Mouse (Mus musculus): ENCODE measurements at regions not wholly inside any gene's neighbourhood (a gene's known extent, or its start where the extent isn't known, plus 50 kb on each side); places are given as distances from the start of the nearest gene placed in this dataset.

- no peak for DNase-seq
Measured at GRCm38 (mm10) chr4:9218380-9218779, 979.5 kb upstream of the Car8 start.

GRCm38 (mm10) chr4:9208606-9209005 is 969.8 kb upstream of the Car8 start:
- no peak for DNase-seq

- DNase-seq = no peak
Measured at GRCm38 (mm10) chr4:9200012-9200411, 961.2 kb upstream of the Car8 start.

- no peak for DNase-seq
Measured at GRCm38 (mm10) chr4:9196435-9196834, 957.6 kb upstream of the Car8 start.

GRCm38 (mm10) chr4:9193121-9193520 is 954.3 kb upstream of the Car8 start:
- DNase-seq = no peak

- no peak for DNase-seq
Measured at GRCm38 (mm10) chr4:9185156-9185875, 946.5 kb upstream of the Car8 start.

- no peak for DNase-seq
Measured at GRCm38 (mm10) chr4:9184451-9185121, 945.7 kb upstream of the Car8 start.

DNA sequence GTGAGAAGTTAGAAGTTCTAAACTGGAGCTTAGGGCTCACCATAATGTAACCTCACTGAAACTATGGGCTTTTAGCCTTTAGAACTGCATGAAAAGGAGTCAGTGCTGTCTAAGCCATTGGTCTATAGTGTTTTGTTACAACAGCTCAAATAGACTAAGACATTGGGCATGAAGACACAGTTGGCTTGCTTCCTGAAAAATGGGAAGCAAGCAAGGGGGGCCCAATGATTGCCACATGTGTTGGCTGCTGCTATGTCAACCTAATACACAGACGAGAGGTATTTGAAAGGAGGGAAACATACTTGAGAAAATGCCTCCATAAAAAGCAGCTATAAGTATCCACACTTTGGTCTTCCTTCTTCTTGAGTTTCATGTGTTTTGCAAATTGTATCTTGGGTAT is 935.5 kb upstream of the Car8 start:
- DNase-seq = no peak

GRCm38 (mm10) chr4:9162374-9162773 is 923.5 kb upstream of the Car8 start:
- DNase-seq = no peak

DNA sequence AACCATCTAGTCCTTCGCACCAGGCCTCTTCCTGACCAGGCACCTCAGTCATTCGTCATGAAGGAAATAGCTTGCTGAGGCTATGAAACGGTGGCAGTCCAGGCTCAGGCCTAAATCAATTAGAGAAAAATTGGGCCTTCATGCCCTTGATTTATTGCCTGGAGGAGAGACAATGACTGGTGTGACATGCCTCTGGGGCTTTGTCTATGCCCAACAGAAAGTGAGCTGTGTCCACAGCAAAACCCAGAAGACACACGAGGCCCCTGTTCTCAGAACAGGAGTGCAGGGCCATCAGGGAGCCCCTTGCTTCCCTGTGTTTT is 922.9 kb upstream of the Car8 start:
- DNase-seq = no peak

DNA sequence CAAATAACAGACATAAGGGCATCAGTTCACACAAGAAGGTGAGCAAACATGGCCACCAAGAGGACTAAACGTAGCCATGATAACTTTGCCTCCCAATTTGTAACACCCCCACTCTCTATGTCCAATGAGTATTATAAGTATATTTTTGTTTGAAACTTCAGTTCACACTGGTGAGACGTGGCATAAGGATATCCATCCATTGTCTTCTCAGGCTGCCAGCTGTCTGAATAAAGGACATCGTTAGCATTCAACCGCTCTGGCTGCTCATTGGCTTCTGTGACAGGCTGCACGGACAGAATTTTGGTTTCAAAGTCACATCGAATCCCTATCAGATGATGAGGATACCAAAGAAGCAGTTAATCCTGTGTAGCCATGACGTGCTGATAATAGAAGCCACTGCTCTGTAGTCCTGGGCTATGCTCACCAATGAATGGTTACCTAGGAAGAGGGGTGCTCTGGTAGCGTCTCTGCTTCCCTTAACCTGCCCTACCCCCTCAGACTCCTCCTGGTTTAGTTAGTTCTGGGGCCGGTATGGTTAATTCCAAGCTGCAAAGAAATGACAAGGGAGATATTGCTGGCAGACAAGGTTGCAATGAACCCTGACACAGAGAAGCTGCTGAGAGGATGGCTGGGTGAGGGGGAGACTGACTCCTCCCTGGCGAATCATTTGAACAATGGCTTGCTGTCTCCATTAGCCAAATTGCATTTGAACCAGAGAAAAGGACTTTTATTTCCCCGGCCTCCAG is 922.4 kb upstream of the Car8 start:
- DNase-seq = no peak

DNA sequence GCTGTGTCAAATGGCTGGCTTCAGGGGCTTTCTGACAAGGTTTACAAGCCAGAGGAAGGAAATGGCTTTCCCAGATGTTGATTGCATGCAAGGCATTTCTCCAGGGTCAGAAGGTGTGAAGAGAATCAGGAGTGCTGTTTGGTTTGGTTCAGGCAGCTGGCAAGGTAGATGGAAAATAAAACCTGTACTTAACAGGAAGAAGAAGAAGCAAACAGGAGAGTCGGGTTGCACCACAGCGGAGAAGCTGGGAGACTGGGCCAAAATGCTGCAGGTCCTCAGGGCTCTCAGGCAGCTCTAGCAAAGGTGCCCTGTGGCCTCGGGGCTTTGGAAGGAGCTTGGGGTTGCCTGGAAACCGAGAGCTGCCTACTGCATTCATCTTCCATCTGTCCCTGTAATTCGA is 908.9 kb upstream of the Car8 start:
- DNase-seq = no peak

DNA sequence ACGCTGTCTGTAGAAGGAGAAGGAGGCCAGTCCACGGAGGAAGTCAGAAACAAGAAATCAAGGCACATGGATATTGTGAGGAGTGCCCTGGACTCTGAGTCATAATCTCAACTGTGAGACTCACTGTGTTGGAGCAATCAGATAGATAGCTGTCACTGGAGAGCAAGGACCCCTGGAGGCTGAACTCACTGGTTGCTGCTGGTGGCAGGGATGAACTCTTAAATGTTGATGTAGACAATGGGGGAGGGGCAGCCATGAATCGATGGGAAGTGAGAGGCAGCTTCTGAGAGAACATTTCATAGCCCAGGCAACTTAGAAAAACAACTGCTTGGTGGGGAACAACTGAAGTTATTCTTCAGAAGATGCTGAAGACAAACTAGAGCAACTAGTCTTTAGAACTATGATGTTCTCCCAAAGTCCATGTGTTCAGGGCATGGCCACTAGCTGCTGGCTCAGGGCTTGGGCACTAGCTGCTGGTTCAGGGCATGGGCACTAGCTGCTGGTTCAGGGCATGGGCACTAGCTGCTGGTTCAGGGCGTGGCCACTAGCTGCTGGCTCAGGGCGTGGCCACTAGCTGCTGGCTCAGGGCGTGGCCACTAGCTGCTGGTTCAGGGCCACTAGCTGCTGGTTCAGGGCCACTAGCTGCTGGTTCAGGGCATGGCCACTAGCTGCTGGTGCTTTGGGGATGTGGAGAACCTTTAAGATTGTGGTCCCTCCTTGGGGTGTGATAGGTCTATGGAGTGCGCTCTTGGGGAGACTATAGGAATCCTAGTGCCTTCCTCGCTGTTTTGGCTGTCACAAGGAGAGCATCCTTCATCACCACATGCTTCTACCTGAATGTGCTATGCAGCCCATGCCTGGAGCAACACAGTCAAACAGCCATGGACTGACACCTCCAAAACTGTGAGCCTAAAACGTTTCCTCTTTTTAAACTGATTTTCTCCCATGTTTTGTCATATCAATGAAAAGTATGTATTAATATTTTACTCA is 905.7 kb upstream of the Car8 start:
- DNase-seq = no peak

DNA sequence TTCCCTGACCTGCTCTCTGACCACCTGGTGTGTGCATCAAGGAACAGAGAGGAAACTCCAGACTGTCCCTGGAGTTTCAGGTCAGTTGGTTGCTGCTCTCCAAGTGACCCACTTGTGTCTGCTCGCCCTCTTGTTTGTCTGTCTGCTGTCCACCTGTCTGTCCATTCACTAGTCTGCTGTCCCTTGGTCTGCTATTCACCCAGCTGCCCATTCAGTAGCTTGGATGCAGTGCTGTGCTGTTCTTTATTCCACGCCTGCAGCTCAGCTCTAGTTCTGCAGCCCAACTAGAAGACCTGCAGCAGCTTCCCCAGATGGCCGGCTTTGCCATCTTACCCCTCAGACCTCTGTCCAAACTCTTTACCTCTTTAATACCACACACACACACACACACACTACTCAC is 904.2 kb upstream of the Car8 start:
- no peak for DNase-seq

DNA sequence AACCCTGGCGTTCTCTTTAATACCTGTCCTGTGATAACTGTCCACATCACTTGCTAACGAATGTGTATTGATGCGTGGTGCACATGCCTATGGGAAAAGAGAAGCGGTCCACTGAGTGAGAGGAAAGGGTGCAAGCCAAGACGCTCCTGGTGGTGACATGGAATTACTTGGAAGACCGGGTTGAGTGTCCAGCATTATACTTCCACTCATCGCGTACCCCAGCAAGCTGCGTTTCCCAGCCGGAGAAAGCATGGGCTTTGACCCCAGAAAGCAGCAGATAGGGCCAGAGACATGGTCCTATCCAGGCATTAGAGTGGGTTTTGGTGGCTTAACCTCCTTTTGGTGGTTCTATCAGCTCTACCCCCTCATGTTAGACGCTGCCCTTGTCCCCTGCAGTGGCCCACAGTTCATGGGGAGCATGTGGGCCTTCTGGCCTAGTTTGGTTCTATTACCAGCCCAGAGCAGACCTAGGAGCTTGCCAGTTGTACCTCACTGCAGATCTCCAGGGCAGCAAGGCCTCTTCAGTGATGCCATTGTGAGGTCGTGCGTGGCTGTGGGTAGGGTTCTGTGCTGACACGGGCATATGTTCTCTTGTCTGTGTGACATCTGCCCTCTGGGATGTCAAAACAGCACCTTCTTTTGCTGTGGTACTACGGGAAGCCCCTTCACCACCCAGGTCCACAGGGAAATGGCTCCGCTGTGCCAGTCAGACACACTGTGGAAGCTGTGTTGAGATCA is 903.3 kb upstream of the Car8 start:
- DNase-seq = no peak

- DNase-seq = no peak
Measured at GRCm38 (mm10) chr4:9140691-9141090, 901.9 kb upstream of the Car8 start.

- DNase-seq = no peak
Measured at GRCm38 (mm10) chr4:9136657-9137056, 897.8 kb upstream of the Car8 start.

DNA sequence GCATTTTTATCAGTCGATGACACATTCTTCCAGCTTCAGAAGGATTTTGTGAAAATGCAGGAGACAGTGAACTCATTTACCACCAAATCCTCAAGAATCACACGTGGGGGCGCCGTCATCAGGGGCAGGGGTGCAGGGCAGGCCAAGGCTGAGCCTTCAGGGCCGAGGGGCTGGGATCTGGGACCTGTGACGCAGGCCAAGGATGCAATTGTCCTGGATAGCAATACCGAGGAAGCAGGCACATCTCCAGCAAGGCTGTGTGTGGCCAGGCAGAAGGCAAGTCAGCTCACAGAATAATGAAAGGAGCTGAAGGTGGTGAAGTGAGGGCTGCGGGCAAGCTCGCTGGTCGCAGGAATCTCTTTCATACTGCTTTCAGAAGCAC is 897.3 kb upstream of the Car8 start:
- DNase-seq = peak in 1 of 2 experiments; percentile 3

- peak; percentile 90 for DNase-seq
Measured at GRCm38 (mm10) chr4:9135481-9136187, 896.8 kb upstream of the Car8 start.

- DNase-seq = no peak
Measured at GRCm38 (mm10) chr4:9133695-9134094, 894.9 kb upstream of the Car8 start.

DNA sequence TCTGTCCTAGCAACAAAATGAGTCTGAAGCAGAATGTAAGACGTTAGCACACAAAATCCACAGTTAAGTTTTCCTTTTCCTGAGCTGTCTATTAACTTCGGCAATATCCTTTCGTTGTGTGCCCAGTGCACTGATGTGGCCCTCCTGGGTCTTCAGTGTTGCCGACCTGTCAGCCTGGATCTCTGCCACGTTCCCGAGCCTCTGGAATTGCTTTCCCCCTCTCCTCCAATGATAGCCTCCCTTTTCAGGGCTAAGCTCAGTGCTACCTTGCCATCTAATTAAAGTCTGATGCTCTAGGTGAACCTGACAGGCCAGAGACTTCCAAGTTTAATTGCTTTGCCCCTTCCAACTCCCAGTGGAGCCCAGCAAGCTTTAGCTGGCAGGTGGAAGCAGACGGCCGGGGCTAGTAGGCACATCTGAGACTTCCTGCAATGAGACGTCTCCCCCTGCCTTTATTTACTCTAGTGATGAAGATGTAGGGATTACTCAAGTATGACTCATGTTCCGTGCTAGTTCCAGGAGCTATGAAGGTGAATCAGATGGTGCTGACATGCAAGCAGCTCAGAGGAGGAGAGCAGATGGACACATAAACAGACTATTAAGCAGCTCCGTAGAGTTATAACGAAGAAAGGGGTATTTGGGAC is 894.3 kb upstream of the Car8 start:
- DNase-seq = no peak

All from B cell, adult 2 months (primary cell).